Mouse (Mus musculus): Measurements from ENCODE around the gene Zfp784.
A peak's percentile ranks its signal among the peaks of the same experiment; 100 is the strongest.
"Not testable (repeated sequence)": the region's sequence is repeated elsewhere in the genome, so short reads cannot be mapped to it uniquely, and the experiment has no call there.

Zfp784 gene

DNA sequence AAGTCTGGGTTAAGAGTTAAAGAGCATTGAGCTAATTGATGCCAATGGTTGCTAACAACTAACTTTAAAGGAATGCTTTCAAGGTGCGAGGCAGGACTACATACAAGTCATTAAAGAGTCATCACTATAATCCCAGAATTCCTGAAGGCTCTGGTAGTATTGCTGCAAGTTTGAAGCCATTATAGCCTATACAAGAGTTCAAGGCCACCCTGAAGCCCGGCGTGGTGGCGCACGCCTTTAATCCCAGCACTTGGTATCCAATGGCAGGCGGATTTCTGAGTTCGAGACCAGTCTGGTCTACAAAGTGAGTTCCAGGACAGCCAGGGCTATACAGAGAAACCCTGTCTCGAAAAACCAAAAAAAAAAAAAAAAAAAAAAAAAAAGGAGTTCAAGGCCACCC is 18.7 kb downstream of the Zfp784 start:
- peak; percentile 61 for DNase-seq

DNA sequence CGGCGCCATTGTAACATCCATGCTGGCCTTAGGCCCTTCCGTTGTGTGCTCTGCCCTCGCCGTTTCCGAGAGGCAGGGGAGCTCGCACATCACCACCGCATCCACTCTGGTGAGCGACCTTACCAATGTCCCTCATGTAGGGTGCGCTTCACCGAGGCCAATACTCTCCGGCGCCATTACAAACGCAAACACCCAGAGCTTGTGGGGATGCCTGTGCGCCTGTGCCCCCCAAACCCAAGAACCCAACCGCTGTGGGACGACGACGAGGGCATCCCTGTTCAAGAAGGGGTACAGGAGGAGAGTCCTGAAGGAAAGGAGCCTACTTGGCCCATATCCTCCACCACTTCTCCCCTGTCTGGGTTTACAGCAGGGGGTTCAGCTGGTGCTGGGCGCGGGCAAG is 20.3 kb downstream of the Zfp784 start:
- DNase-seq: no peak

DNA sequence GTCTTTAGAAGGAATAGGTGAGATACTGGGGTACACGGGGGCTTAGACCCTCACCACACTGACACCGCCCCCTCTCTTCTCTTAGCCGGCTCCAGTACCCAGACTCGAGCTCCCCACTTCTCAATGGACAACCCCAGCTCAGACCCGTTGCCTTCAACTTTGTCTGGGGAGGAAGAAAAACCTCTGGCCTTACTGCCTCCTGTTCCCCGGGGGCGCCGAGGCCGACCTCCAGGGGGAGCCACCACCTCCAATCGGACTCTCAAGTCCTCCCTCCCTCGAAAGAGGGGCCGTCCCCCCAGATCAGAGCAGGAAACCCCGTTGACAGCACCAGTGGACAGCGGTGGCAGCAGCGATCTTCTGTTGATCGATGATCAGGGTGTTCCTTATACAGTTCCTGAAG is 20.9 kb downstream of the Zfp784 start:
- DNase-seq: peak; percentile 71

DNA sequence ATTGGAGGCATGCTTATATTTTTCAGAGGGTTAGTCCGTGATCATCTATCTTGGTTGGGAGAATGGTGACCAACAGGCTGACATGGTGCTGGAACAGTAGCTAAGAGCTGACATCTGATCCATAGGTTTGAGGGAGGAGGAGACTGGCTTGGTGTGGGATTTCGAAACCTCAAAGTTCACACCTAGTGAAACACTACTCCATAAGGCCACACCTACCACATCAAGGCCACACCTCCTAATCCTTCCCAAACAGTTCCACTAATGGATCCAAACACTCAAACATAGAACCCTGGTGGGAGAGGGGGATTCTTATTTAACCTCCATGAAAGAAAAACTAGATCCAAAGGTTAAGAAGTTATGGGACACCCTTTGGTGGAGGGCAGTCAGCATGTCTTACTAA is 21.3 kb downstream of the Zfp784 start:
- peak; percentile 59 for DNase-seq

DNA sequence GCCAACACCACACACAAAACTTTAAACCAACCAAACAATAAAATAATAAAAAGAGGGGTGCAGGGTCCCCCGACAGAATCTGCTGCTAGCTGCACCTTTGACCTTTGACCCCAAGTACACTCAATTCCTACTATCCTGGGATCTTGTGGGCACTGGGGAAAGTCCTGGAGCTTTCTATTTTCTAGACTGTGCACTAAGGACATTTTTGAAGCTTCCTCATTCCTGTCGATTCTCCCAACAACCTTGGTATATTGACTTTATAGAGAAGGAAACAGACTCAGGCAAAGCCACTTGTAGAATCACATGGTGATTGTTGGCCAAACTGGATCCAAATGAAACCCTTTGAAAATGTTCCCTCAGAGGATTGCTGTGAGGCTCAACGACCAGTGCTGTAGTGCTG is 22.2 kb downstream of the Zfp784 start:
- DNase-seq: peak; percentile 77

DNA sequence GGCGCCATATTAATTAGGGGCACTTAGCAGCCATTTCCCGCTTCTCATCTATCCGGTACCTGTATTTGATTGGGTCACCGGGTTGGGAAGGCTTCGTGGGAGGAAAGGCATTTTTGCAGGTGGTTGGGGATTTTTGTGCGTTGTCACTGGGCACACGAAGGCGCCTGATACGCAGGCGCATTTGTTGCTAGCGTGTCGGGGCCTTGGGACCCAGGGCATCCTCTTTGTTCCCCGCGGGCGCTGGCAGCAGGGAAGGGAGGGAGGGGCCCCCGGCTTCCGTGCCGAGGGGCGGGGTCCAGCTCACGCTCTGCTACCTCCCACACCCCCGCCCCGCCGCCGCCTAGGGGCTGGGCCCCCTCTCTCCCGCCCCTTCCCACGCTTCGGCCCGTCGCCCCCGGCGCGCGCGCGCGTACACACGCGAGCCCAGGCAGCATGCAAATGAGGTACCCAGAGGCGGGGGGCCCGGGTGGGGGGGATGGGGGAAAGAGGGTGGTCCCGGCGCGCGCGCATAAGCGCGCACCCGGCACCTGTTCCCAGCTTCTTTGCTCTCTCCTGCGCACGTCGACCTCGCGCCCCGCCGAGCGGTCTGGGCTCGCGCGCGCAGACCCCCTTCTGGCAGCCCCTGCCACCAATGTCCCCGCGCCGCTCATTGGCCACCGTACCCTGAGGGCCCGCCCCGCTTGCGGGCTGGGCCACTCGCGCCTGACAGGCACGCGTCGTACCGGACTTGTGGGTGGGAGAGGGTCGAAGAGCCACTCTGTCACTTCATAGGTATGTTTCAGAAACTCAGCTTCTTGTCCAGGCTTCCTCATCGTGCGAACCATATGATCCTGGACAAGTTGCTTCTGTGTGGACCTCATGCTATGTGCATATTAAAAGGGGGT is 22.9 kb downstream of the Zfp784 start, which contains the start of gene Gm44973:
Gene Gm44973, plus strand, starts transcription at position 379 of the 884 bp plus-strand sequence.
- DNase-seq: peak; percentile 96

DNA sequence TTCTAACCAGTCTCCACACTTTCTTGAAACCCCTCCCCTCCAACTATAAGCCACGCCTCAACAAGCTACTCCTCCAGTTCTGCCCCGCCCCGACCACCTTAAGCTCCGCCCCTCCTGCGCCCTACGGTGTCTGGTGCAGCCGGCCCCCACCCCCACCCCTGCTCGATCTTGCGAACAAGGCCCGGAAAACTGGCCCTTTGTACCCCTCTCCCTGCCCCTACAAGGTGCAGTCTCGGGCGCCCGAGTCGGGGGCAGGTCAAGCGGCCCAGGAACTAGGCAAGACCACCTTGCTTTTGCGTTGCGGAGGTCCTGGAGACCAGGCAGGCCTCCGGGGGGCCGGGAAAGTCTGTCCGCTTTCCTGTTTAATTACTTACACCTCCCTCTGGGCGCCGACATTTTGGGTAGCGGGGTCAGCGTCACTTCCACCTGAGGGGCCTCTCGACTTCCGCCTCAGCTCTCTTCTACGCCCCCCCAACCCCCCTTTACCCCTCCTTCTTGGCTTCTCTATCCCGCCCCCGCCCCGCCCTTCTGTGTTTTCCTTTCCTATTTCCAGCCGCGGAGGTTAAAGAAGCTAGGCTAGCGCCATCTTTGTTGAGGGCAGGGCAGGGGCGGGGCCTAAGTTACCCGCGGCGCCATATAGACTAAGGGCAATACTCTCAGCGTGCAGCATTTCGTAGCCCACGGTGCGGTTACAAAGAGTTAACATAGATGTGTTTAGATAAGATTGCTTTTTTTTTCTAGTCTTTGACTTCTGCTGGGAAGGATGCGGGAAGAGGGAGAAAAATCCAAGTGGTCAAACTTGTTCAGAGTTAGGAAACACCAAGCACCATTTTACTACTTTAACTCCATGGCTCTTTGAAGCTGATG is 23.8 kb downstream of the Zfp784 start, which contains the start of the genes Zfp524 and Fiz1:
Gene Zfp524, plus strand, starts transcription at position 165 of the 867 bp plus-strand sequence.
Gene Fiz1, minus strand, starts transcription at position 447 of the 867 bp plus-strand sequence.
- peak; percentile 98 for DNase-seq

DNA sequence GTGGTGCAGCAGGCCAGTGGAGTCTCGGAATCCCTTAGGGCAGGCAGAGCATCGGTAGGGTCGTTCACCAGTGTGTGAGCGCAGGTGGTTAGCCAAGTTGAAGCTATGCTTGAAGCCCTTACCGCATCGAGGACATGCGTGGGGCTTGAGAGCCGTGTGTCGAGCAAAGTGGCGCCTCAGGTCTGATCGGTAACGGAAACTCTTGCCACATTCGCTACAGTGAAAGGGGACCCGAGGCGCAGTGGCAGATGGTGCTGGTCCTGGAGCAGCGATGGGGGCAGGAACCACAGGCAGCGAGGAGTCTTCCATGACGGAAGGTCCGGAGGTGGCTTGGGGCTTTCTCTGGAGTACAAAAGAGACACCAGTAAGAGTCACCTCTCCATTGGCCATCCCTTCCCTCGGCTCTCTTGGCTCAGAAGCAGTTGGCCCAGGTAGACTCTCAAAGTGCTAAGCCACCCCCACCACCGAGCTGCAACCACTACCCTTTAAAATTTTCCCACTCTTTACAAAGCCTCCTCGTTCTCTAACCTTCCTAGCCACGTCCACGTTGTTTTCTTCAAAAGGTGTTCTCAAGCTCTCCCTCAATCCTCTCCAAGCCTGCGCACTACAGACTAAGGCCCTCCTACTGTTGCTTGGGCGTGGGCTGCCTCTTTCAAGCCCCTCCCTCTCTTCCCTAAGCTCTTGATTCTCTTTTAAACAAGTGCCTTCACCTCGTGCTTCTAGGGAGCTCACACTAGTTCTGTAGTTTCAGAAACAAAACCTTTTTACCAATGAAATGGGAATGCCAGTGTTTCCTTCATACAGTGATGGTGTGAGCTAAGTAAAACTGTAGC is 25.3 kb downstream of the Zfp784 start:
- DNase-seq: no peak

DNA sequence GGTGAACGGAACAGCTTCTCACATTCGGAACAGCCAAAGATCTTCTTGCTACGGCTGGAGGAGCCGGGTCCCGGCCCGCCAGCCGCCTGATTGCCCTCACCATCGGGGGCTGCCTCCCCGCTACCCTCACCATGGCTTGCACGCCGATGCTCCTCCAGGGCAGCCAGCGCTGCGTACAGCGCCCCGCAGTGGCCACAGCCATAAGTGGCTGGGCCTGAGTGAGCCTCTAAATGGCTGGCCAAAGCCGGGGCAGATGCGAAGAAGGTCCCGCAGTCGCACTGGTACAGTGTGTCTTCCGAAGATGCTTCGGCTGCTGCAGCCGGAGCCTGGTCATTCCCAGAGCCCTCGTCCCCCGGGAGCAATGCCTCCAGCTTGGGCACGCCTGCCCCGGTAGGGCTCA is 30.0 kb downstream of the Zfp784 start:
- DNase-seq: no peak

DNA sequence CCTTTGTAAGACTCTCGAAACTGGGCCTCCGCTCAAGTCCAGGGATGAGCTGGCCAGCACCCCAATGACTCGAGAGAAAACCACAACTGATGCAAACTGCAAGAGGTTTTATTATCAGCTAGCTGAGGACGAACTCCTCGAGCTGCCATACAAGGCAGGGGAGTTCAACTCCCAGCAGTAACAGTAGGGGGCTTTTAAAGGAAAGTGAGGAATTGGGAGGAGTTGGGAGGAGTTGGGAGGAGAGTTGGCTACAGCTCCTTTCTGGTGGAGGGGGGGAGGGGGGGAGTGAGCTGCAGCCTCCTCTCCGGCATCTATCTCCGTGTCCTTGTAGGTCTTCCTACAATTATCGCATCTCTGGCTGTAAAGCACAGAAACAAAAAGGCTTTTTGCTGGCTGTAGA is 35.4 kb downstream of the Zfp784 start:
- not testable (repeated sequence) for DNase-seq

DNA sequence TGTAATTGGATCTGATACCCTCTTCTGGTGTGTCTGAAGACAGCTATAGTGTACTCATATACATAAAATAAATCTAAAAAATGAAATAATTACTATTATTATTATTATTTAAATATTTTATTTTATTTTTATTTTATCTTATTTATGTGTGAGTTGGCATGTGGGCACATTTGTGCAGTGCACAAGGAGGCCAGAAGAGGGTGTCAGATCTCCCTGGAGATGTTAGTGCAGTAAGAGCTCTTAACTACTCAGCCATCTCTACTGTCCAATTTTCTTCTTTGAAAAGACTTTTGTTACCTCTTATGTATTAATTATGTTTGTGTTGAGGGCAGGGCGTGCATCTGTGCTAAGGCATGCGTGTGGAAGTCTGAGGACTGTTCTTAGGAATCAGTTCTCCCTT is 38.4 kb downstream of the Zfp784 start:
- no peak for DNase-seq

DNA sequence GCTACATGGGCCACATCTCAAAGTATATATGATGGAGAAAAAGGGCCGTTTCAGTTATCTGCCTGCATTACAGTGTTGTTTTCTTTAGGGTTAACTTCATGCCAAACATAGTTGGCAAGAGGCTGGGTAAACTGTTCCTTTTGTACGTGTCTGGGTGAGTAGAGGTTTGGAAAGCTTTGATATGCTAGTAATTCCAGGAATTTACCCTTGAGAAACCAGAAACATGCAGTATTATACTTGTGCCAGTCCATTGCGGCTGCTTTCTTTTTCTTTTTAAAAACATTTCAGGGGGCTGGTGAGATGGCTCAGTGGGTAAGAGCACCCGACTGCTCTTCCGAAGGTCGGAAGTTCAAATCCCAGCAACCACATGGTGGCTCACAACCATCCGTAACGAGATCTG is 41.3 kb downstream of the Zfp784 start:
- DNase-seq: no peak

DNA sequence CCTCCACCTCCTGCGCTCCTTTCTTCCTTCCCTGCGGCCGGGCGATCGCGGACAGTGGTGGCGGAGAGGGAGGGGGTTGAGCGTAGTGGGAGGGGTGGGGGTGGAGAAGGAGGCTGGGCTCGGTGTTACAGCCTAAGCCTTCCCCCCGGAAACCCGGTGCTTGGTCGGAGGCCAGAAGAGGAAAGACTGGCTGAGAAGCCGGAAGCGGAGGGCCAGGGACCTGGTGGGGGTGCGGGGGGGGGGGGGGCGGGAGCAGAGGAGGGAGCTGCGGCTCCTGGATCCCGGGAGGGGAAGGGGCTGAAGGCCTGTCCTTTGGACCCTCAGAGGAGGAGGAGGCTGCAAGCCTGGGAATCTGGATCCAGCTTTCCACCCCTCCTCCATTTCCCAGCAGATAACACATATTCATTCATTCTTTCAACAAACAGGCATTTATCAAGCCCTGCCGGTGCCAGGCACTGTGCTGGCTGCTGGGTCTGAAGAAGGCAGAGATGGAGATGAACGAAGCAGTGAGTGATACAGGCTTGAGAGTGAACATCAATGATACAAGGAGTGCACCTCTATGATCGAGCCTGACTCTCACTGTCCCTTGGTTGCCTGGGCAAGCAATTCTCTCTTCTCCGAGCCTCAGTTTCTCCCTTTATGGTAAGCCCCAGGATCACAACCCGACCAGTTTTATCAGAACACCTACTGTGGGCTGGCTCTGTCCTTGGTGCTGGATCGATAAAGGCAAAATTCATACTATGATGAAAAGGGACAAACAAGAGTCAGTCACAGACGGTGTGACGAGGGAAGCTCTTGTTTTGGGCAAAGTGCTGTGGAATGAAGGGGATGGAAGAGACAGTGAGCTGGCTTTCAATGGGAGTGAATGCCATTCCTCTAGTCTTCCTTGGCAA is 42.0 kb downstream of the Zfp784 start, which contains the start of gene Zfp579:
Gene Zfp579, minus strand, starts transcription at position 156 of the 893 bp plus-strand sequence.
- peak; percentile 95 for DNase-seq

DNA sequence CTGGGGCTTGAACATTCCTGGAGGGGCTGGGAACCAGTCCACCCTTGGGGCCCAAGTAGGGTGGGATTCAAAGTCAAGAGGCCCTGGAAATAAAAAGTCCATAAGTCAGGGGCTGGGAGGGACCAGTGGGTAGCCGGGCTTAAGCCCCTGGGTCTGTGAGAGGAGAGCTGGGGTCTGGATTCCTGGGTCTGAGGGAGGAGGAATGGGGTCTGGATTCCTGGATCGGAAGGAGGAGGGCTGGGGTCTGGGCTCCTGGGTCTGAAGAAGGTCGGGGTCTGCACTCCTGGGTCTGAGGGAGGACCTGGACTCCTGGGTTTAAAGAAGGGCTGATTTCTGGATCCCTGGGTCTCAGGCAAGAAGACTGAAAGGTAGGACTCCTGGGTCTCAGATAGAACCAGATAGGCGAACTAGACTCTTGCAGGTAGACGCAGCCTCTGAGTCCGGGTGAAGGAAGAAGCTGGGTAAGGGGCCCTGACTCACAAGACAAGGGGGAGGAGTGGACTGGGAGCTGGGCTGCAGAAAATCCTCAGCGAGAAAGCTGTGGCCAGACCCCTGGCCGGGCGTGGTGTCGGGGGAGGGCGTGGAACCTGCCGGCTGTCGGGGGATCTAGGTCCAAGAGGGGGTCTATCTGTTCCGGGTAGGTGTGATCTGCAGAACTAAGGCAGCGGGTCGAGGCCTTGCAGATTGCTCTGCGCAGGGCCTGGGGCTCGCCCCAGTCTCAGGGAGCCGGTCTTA is 42.8 kb downstream of the Zfp784 start:
- no peak for DNase-seq

DNA sequence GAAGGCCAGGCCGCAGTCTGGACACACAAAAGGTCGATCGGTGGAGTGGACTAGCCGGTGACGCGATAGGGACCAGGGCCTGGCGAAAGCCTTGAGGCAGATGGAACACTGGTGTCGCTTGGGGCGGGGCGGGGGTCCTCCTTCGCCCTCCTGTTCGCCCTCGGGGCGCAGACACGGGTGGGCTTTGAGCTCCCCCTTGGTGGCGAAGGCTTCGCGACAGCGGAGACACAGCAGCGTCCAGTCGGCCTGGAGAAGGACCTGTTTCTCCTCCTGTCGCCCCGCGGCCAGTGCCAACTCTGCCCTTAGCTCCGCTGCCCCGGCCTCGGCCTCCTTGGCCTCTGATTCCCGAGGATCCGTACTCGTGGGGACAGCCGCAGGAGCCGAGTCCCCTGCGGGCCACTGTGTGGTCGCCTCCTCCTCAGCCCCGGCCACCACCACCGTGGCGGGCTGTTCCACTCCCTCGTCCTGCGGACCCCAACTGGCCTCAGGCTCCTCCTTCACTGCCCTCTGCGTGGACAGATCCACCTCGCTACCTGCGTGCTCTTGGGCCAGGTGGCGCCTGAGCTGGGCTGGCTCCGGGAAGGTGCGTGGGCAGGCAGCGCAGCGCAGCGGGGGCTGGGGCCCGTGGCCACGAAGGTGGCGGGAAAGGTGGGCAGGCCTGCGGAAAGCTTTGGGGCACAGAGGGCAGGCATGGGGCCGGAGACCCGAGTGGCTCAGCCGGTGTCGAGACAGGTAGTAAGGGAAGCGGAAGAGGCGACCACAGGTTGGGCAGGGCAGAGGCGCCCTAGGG is 44.1 kb downstream of the Zfp784 start:
- no peak for DNase-seq

DNA sequence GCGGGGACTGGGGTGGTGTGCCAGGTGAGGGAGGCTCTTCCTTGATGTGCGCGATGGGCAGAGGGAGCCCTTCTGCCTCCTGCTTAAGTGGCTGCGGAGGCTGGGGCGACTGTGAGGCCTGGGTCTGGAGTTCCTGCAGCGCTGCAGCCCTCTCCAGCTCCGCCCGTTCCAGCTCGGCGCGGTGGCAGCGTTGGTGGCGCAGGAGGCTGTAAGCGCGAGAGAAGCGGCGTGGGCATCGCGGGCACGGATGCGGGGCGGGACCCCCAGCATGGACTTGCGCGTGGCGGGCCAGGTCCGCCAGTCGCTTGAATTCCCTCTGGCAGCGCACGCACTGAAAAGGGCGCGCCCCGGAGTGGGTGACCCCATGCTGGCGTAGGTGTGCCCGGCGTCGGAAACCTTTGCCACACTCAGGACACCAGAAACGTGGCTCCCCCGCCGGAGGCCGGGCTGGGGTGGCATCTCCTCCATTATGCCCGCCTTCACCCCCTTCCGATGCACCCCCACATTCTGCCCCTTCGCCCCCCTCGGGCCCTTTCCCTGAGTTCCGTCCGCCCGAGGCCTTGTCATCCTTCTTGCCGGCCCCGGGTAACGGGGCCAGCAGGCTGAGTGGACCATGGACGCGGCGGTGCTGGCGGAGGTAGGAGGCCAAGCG is 44.8 kb downstream of the Zfp784 start:
- no peak for DNase-seq

DNA sequence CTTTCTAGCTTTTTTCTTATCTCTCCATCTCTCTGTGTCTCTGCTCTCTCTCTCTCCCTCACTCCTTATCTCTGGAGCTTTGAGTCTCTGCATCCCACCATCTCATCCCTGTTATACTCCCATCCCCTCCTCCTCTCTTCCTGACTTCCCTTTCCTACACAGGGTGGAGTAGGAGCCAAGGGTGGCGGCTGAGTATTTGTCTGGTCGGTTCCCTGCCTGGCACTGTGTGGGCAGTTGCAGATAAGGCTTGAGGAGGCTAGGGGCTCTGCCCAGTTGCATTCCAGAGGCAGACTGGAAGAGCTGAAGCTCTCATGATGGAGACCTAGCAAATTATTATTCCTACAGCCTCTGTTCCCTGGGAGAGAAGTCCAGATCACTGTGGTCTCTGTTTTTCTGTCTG is 50.0 kb downstream of the Zfp784 start:
- DNase-seq: no peak

Data from cerebellum, adult 9-10 months (tissue).